Mouse (Mus musculus) hindbrain, postnatal 0 days (tissue): ENCODE data around the gene Spint1. TPM values are rescaled to one million over a fixed set of nuclear protein-coding genes. Genes with fewer than 3 reads are reported as not detected.

ENCODE experiments used
- ATAC-seq: fragments of 200-750 bp; cut with Nextera tagmentation; 2 replicates; pipeline ENCODE4 v1.8.0; 2017; ENCODE audit warnings: mild to moderate bottlenecking, moderate TSS enrichment, moderate library complexity
- DNase-seq: peaks from one replicate; pipeline ENCODE4 v3.0.0-alpha.2; 2015; ENCODE audit warnings: low spot score
- H3K27ac ChIP-seq: fragments of 300-500 bp; sonication (generic); 2 replicates; pipeline ENCODE4 v1.5.1; 2014; ENCODE audit warnings: mild to moderate bottlenecking
- H3K27me3 ChIP-seq: fragments of 300-500 bp; sonication (generic); 2 replicates; pipeline ENCODE4 v1.6.1; 2014; ENCODE audit warnings: low read length, mixed read lengths; ENCODE audit not compliant: insufficient read depth
- H3K36me3 ChIP-seq: fragments of 300-500 bp; sonication (generic); 2 replicates; pipeline ENCODE4 v1.6.1; 2014; ENCODE audit warnings: low read length, mixed read lengths; ENCODE audit not compliant: insufficient read depth
- H3K4me1 ChIP-seq: fragments of 300-500 bp; sonication (generic); 2 replicates; pipeline ENCODE4 v1.6.1; 2014; ENCODE audit warnings: antibody characterized with exemption, low read length, mixed read lengths; ENCODE audit not compliant: insufficient read depth
- H3K4me2 ChIP-seq: fragments of 300-500 bp; sonication (generic); 2 replicates; pipeline ENCODE4 v1.6.1; 2014; ENCODE audit warnings: low read depth, mild to moderate bottlenecking, low read length, moderate library complexity, mixed read lengths
- H3K4me3 ChIP-seq: fragments of 300-500 bp; sonication (generic); 2 replicates; pipeline ENCODE4 v1.5.1; 2014; ENCODE audit warnings: low read length
- H3K9ac ChIP-seq: fragments of 300-500 bp; sonication (generic); replicated peaks from 2 replicates; pipeline ENCODE4 v1.6.1; 2014; ENCODE audit warnings: mild to moderate bottlenecking, low read length, moderate library complexity, mixed read lengths
- H3K9me3 ChIP-seq: fragments of 300-500 bp; sonication (generic); 2 replicates; pipeline ENCODE4 v1.6.1; 2016; ENCODE audit warnings: low read length, mixed read lengths
- CTCF ChIP-seq: IDR thresholded peaks from 2 replicates; pipeline ENCODE4 v1.5.1; 2016; ENCODE audit warnings: antibody characterized with exemption, control low read depth, low read depth
- WGBS: fragments of 180-500 bp; shearing (Covaris S2); extraction: QIAGEN DNeasy Blood & Tissue Kit; methylation state at CpG from one replicate; pipeline ENCODE4 v1.1.7; 2014; 5-methylcytosine and 5-hydroxymethylcytosine counted together
- polyA plus RNA-seq: library from polyadenylated mRNA; unstranded; fragments of >200 nt; fragmentation: Nextera tagmentation; extraction: Ambion mirVana; gene quantifications from 2 replicates; pipeline ENCODE4 v1.2.1, GENCODE M21; 2015
- total RNA-seq: library from RNA; depleted of rRNA; stranded (reverse); fragments of >200 nt; gene quantifications from 2 replicates; pipeline ENCODE4 v1.2.3, GENCODE M21; 2014

Gene Spint1
- total and polyA plus RNA-seq, 2 experiments from 2014 or later: 1.1 to 3.0 TPM

DNA sequence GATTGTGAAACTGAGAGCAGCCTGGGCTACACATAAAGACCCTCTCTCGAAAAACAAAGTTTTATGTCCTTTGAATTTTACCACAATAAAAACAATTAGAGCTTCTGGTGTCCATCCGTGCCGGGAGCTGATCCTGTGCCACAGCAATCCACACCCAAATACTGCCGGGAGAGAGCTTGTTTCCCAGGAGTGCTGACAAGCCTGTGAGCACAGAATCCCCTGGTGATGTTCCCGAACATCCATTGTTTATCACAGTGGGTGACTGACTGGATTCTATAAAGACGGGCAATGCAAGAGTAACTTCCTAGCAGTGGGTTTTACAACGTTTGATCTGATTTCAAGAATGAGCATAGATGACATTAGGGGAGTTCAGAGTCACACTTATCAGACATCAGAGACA is 17.8 kb downstream of the Spint1 start:
- TF ChIP-seq CTCF: no peak
- Histone ChIP-seq H3K27ac (no peak overlapping the region), H3K4me3 (no peak overlapping the region), H3K4me1 (no peaks in the 10 kb centered on the region), H3K27me3 (peaks cover 13% of the 10 kb centered on the region), H3K9me3 (no peaks in the 10 kb centered on the region), H3K36me3 (no peaks in the 10 kb centered on the region), H3K9ac (no peak overlapping the region), H3K4me2 (no peak overlapping the region)
- no peak for DNase-seq
- WGBS: 9% methylated on average over 7 of the region's 7 CpGs
- no peak for ATAC-seq

DNA sequence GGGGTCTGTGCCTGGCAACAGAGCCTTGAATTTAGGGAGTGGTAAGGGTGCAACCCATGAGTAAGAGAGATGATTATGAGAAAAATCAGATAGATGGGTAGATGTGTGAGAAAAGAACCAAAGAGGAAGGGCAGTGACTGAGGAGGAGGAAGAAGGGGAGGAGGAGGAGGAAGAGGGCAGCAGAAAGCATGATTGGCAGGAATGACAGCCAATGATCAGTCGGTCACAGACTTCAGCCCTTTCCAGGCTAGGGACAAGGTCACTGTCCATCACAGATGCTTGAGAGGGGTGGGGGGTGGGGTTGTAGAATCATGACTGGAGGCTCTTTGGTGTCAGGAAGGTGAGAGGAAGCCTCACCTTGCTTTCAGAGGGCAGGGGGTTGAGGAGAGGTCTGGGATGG is 23.4 kb downstream of the Spint1 start:
- Histone ChIP-seq H3K9ac (no peak overlapping the region), H3K9me3 (no peaks in the 10 kb centered on the region), H3K36me3 (no peaks in the 10 kb centered on the region), H3K4me3 (no peak overlapping the region), H3K4me1 (no peaks in the 10 kb centered on the region), H3K4me2 (no peak overlapping the region), H3K27me3 (peaks cover 2% of the 10 kb centered on the region; the same call in 1 of the 2 replicates), H3K27ac (no peak overlapping the region)
- TF ChIP-seq CTCF: no peak
- WGBS: 85% methylated on average over 1 of the region's 1 CpGs
- DNase-seq (no peak), ATAC-seq (no peak)

GRCm38 (mm10) chr2:119261326-119261725 is 24.2 kb downstream of the Spint1 start:
- DNase-seq: peak; percentile 49
- Histone ChIP-seq H3K4me3 (no peak overlapping the region), H3K36me3 (no peaks in the 10 kb centered on the region), H3K27ac (no peak overlapping the region), H3K9me3 (no peaks in the 10 kb centered on the region), H3K4me2 (no peak overlapping the region), H3K9ac (no peak overlapping the region), H3K4me1 (no peaks in the 10 kb centered on the region), H3K27me3 (no peaks in the 10 kb centered on the region)
- 27% methylated on average over 2 of the region's 2 CpGs for WGBS
- ATAC-seq: peak; percentile 77
- TF ChIP-seq CTCF: no peak

GRCm38 (mm10) chr2:119262978-119263377 is 25.8 kb downstream of the Spint1 start:
- 22% methylated on average over 8 of the region's 8 CpGs for WGBS
- peak; percentile 75 for DNase-seq
- no peaks in the 10 kb centered on the region for H3K27me3 ChIP-seq
- no peaks in the 10 kb centered on the region for H3K4me1 ChIP-seq
- 0 out of 2 replicates have a peak overlapping the region, but pooled peaks have one; percentile 28 for H3K27ac ChIP-seq
- H3K4me2 ChIP-seq: peak overlapping the region; percentile 27
- no peak overlapping the region; the same call in 1 of the 2 replicates for H3K9ac ChIP-seq
- H3K4me3 ChIP-seq: no peak overlapping the region
- ATAC-seq: peak; percentile 78
- no peaks in the 10 kb centered on the region for H3K36me3 ChIP-seq
- H3K9me3 ChIP-seq: no peaks in the 10 kb centered on the region
- TF ChIP-seq CTCF: no peak

- DNase-seq (no peak), ATAC-seq (no peak)
- Histone ChIP-seq H3K9me3 (no peaks in the 10 kb centered on the region), H3K27me3 (no peaks in the 10 kb centered on the region), H3K27ac (no peak overlapping the region), H3K9ac (no peak overlapping the region), H3K36me3 (no peaks in the 10 kb centered on the region), H3K4me1 (no peaks in the 10 kb centered on the region), H3K4me3 (no peak overlapping the region), H3K4me2 (no peak overlapping the region)
- no peak for TF ChIP-seq CTCF
- 80% methylated on average over 5 of the region's 5 CpGs for WGBS
Observed at GRCm38 (mm10) chr2:119263813-119264212, 26.7 kb downstream of the Spint1 start.

DNA sequence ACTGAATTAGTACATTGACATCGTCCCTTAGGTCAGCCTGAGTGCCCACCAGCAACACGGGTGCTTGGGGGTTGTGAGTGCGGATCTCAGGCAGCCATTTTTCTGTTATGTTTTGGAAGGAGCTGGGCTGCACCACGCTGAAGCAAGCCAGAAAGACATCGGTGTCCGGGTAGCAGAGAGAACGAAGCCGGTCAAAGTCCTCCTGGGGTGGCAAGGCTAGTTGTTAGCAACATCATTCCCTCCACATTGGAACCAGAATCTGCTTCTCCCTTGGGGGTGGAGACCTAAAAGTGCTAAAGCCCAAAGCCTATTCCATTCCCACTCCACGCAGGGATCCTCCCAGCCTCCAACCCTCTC is 33.1 kb downstream of the Spint1 start:
- no peaks in the 10 kb centered on the region for H3K27me3 ChIP-seq
- H3K9me3 ChIP-seq: no peaks in the 10 kb centered on the region
- 46% methylated on average over 9 of the region's 9 CpGs for WGBS
- DNase-seq: no peak
- peak overlapping the region; percentile 67 for H3K27ac ChIP-seq
- H3K4me3 ChIP-seq: peak overlapping the region; percentile 45
- no peak for TF ChIP-seq CTCF
- H3K36me3 ChIP-seq: no peaks in the 10 kb centered on the region
- ATAC-seq: no peak
- 0 out of 2 replicates have a peak, but pooled peaks cover 3% of the 10 kb centered on the region for H3K4me1 ChIP-seq
- peak overlapping the region; percentile 59; the same call in 1 of the 2 replicates for H3K9ac ChIP-seq
- H3K4me2 ChIP-seq: peak overlapping the region; percentile 65

- Histone ChIP-seq H3K4me3 (peak within 1 kb of the TSS; percentile 45), H3K4me2 (peak within 1 kb of the TSS; percentile 65), H3K9me3 (no peaks in the 10 kb centered on the region), H3K27me3 (no peaks in the 10 kb centered on the region), H3K9ac (peak within 1 kb of the TSS; percentile 59), H3K4me1 (0 out of 2 replicates have a peak, but pooled peaks cover 3% of the 10 kb centered on the region), H3K36me3 (no peaks in the 10 kb centered on the region), H3K27ac (peak within 1 kb of the TSS; percentile 67)
- peak; percentile 85 for DNase-seq
- WGBS: 1% methylated on average over 44 of the region's 49 CpGs
- ATAC-seq: peak; percentile 90
- peak; percentile 68 for TF ChIP-seq CTCF
Observed at GRCm38 (mm10) chr2:119270643-119271331, 33.6 kb downstream of the Spint1 start, which contains the start of gene Rhov. Rhov (minus strand) TSS chr2:119271272.
